Mouse (Mus musculus): Measurements from ENCODE around the gene Ang. TPM values are rescaled to one million over a fixed set of nuclear protein-coding genes. Genes with fewer than 3 reads are reported as not detected.
A peak's percentile ranks its signal among the peaks of the same experiment; 100 is the strongest.

Gene Ang
- total RNA-seq, 2 experiments from 2014 or later: 6.1 to 6.9 TPM

DNA sequence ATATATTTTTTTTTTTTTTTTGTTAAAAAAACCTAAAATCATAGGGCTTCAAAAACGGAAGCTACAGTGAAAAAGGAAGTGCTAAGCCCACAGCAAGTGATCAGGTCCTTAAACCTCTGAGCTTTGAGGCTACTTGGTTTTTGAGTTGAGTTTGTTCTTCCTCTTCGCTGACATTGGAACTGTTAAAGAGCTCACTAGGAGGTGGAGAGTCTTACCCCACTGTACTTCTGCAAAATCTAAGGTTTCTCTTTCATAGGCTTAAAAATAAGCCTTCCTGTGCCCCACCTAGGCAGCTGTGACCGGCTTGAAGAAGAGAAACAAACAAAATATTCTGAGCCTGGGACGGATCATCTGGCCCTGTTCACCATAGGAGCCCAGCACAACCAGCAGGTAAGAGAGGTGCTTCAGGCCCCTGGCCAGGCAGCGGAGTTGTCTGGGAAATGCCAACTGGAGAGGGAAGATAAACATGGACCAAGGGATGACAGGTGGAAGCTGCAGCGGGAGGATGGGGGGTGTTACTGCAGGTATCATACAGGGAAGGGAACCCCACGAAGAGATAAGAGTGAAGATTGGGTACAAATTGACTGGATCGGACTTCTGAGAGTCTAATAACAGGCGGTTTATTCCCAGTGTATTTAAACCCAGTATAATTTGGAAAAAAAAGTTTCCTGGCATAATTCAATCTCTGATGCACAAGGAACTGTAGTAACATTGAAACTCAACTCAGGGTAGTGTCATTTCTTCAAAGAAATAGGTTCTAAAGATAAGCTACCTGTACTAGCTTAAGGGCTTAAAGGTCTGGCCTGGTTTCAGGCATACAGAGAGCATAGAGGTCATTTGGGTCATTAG is 38.0 kb downstream of the Ang start:
- peak in 1 of 2 experiments; percentile 33 for DNase-seq

GRCm38 (mm10) chr14:51129624-51129975 is 38.6 kb downstream of the Ang start:
- DNase-seq: no peak

DNA sequence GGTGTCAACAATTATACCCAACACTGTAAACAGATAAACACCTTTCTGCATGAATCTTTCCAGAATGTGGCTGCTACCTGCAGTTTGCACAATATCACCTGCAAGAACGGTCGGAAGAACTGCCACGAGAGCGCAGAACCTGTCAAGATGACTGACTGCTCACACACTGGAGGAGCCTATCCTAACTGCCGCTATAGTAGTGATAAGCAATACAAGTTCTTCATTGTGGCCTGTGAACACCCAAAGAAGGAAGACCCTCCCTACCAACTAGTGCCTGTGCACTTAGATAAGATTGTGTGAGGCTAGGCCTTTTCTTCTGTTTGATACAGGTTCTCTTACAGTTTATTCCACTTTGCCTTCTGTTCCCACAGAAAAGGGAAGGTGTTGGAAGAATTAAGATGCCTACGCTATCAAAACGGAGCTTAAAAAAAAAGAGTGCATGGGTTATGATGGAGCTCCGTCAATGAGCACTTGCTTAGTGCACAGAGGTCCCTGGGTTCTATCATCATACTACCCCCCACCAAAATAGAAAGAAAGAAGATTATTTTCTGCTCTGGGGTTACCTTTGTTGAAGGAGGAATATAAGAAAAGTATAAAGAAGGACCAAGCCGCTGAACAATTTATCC is 39.5 kb downstream of the Ang start:
- no peak for DNase-seq

DNA sequence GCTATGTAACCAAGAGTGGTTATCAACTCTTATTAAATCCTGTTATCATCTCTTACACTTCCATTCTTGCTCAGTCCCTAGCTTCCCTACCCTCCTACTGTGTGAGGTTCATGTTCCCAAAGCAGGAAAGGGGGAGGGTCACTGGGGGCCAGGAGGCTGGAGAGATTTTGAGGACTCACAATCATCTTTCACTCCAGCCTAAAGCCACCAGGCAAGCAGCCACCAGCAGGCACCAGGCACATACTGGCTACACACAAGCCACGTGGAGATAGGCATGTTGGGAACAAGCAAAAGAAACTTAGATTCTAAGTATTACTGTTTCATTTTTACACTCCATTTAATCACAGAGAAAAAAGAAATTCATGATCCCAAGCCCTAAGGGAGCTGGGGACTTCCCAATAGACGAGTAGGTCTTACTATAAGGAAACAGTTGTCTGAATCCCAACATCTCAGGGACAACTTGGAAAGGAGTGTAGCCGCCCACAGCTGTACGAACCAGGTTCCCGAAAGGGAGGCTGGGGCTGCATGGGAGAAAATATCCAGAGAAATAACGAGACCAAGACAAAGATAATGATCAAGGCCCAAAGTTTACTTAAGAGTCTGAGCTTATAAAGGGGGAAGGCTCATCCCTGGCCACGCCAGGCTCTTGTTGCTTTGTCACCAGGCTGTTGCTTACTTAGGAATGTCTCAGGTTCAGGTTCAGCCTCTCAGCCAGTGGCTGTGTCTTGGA is 40.3 kb downstream of the Ang start:
- no peak for DNase-seq

- DNase-seq: no peak
Observed at GRCm38 (mm10) chr14:51132372-51132771, 41.4 kb downstream of the Ang start.

- no peak for DNase-seq
Observed at GRCm38 (mm10) chr14:51140342-51140741, 49.4 kb downstream of the Ang start.

- no peak for DNase-seq
Observed at GRCm38 (mm10) chr14:51142119-51142518, 51.2 kb downstream of the Ang start.

DNA sequence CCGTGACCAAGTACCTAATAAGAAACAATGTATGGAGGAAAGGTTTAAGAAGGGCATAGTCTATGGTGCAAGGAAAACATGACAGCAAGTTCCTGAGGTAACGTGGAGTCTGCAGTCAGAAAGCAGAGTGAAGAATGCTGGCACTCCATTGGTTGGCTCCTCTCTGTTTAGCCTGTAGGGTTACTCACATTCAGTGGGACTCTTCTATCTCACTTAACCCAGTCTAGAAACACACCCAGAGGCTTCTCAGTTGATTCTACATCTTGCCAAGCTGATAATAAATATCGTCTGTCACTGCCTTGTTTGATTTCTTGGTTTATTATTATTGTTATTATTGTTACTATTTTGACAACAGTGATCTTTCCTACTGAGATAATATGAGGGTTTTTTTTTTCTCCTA is 51.6 kb downstream of the Ang start:
- no peak for DNase-seq

GRCm38 (mm10) chr14:51143287-51143686 is 52.3 kb downstream of the Ang start:
- peak; percentile 47 to 64 for DNase-seq

DNA sequence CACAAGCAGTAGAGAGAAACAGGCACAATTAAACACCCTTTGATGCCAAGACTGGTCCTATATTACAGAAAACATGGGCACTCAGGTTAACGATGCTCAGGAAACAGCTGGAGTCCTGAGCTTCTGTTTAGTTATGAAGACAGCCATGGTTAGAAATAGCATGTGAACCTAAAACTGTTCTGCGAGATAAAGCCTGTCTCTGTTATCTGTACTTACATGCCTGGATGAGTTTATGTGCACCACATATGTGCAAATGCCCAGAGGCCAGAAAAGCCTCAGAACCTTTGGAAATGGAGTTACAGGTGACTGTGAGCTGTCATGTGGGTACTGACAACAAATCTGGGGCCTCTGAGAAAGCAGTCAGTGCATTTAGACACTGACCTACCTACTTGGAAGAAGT is 53.0 kb downstream of the Ang start:
- DNase-seq: no peak

DNA sequence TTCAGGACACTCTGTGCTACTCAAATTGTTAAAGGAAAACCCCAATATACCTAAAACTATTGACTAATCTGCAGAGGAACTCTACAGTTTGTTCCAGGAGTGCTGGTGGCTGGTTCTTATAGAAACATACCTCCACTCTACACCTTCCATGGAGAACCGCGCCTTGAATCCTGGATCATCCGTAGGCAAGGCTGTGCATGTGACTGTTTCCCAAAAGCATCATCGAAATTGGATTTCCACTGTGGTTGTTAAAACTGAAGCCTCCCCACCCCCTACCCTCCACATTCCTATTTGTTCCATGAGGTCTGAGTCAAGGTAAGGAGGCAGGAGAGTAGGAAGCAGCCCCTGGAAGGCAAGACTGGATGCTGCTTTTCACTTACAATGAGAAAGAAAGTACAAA is 53.5 kb downstream of the Ang start:
- no peak for DNase-seq

- DNase-seq: no peak
Observed at GRCm38 (mm10) chr14:51145521-51145920, 54.6 kb downstream of the Ang start.

DNA sequence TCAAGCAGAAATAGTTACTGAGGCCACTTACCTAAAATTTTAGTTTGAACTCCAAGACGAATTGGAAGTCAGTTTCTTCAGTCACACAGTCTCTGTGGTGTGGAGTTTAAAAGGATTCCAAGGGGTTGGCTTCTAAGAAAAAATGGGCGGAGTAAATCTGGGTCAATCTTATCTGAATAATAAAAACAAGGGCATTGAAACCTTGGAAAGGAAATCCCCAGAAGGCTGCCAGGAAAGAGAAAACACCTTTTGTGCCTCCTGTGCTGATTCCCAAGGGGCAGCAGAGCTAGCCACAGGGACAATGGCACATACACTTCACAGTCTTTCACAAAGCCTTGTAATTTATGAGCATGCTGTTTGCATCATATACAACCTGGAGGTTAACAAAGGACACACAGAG is 55.7 kb downstream of the Ang start, which contains the start of gene Rnase1:
Gene Rnase1, minus strand, starts transcription at position 101 of the 400 bp plus-strand sequence.
- no peak for DNase-seq

GRCm38 (mm10) chr14:51148006-51148405 is 57.1 kb downstream of the Ang start:
- DNase-seq: no peak

DNA sequence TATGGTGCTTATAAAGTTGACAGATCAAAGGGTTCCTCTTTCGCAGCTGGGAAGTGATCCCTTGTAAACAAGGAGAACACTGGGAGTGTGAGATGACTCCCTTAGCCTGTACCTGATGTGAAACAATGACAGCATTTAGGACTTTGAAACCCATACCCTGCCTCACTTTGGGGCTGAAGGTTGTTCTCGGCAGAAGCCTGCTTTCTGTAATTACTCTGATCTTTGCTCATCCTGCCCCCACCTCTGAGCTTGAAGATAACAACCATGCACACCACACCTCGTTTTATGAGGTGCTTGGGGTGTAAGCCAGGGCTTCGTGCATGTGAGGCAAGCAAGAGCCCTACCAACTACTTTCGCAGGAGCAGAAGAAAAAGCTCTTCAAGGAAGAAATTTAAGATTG is 58.2 kb downstream of the Ang start:
- DNase-seq: no peak

GRCm38 (mm10) chr14:51150206-51150831 is 59.4 kb downstream of the Ang start:
- no peak for DNase-seq

Other genes starting within 250 kb of the Ang start
- 10 to 100 TPM; 10.4 to 11.6 TPM for gene Tep1, start 220.6 kb upstream of the Ang start, total RNA-seq (2021)
- 10 to 100 TPM; 17.0 to 21.9 TPM for gene Klhl33, start 193.6 kb upstream of the Ang start, total RNA-seq (2021)
- 10 to 100 TPM; 70.2 to 74.5 TPM for gene Osgep, start 166.3 kb upstream of the Ang start, total RNA-seq (2021)
- 10 to 100 TPM; 27.0 to 31.7 TPM for gene Apex1, start 166.2 kb upstream of the Ang start, total RNA-seq (2021)
- 10 to 100 TPM; 20.5 to 25.8 TPM for gene Pip4p1, start 160.3 kb upstream of the Ang start, total RNA-seq (2021)
- gene Pnp, start 160.1 kb upstream of the Ang start, total RNA-seq (2021): 10 to 100 TPM; 11.4 to 14.8 TPM
- gene Gm49342, start 146.6 kb upstream of the Ang start, total RNA-seq (2021): 10 to 100 TPM; 15.7 to 16.5 TPM
- gene Pnp2, start 135.2 kb upstream of the Ang start, total RNA-seq (2021): 1 to 10 TPM in 1 of 2 experiments, under 1 TPM in 1; 0.89 to 1.0 TPM
- under 1 TPM; 0.20 to 0.41 TPM for gene Rnase10, start 83.4 kb upstream of the Ang start, total RNA-seq (2021)
- not detected for gene Rnase9, start 49.3 kb upstream of the Ang start, total RNA-seq (2021)
- gene Rnase11, start 41.0 kb upstream of the Ang start, total RNA-seq (2021): not detected
- not detected for gene Rnase12, start 33.5 kb upstream of the Ang start, total RNA-seq (2021)
- gene Olfr750, start 16.7 kb upstream of the Ang start, total RNA-seq (2021): not detected
- gene Rnase4, start 73 bp upstream of the Ang start, total RNA-seq (2021): 10 to 100 TPM; 43.0 to 46.9 TPM
- not detected for gene Eddm3b, start 23.3 kb downstream of the Ang start, total RNA-seq (2021)
- gene Rnase6, start 32.8 kb downstream of the Ang start, total RNA-seq (2021): 1 to 10 TPM in 1 of 2 experiments, under 1 TPM in 1; 0.65 to 1.2 TPM
- 1 to 10 TPM in 1 of 2 experiments, under 1 TPM in 1; 0.89 to 1.3 TPM for gene Rnase1, start 55.6 kb downstream of the Ang start, total RNA-seq (2021)
- gene Rnase2b, start 71.1 kb downstream of the Ang start, total RNA-seq (2021): not detected
- gene Ang2, start 108.0 kb downstream of the Ang start, total RNA-seq (2021): not detected
- gene Ear14, start 112.2 kb downstream of the Ang start, total RNA-seq (2021): not detected
- gene Rnase2a, start 165.0 kb downstream of the Ang start, total RNA-seq (2021): 1 to 10 TPM; 1.9 to 4.1 TPM